Mouse (Mus musculus) heart, embryonic 13.5 days (tissue): Measurements from ENCODE around the gene Mpp6. TPM values are rescaled to one million over a fixed set of nuclear protein-coding genes. Genes with fewer than 3 reads are reported as not detected.

Experiments used
- ATAC-seq: fragments of 200-750 bp; cut with Nextera tagmentation; 2 replicates; pipeline ENCODE4 v1.8.0; 2017; ENCODE audit warnings: moderate TSS enrichment; ENCODE audit not compliant: insufficient number of reproducible peaks, low FRiP score, low TSS enrichment; ENCODE audit errors: extremely low read depth
- H3K27ac ChIP-seq: fragments of 300-500 bp; sonication (generic); replicated peaks from 2 replicates; pipeline ENCODE4 v1.5.1; 2015; ENCODE audit warnings: moderate library complexity, mild to moderate bottlenecking, inconsistent platforms
- H3K27me3 ChIP-seq: fragments of 300-500 bp; sonication (generic); replicated peaks from 2 replicates; pipeline ENCODE4 v1.6.1; 2015; ENCODE audit warnings: mild to moderate bottlenecking, inconsistent platforms
- H3K36me3 ChIP-seq: fragments of 300-500 bp; sonication (generic); 2 replicates; pipeline ENCODE4 v1.6.1; 2015; ENCODE audit warnings: mild to moderate bottlenecking, inconsistent platforms
- H3K4me1 ChIP-seq: fragments of 300-500 bp; sonication (generic); 2 replicates; pipeline ENCODE4 v1.6.1; 2015; ENCODE audit warnings: inconsistent platforms
- H3K4me2 ChIP-seq: fragments of 300-500 bp; sonication (generic); 2 replicates; pipeline ENCODE4 v1.6.1; 2015; ENCODE audit warnings: inconsistent platforms, mild to moderate bottlenecking, moderate library complexity
- H3K4me3 ChIP-seq: fragments of 300-500 bp; sonication (generic); 2 replicates; pipeline ENCODE4 v1.5.1; 2015; ENCODE audit warnings: moderate library complexity, mild to moderate bottlenecking, inconsistent platforms
- H3K9ac ChIP-seq: fragments of 300-500 bp; sonication (generic); 2 replicates; pipeline ENCODE4 v1.6.1; 2015; ENCODE audit warnings: inconsistent platforms, mild to moderate bottlenecking, moderate library complexity
- H3K9me3 ChIP-seq: fragments of 300-500 bp; sonication (generic); 2 replicates; pipeline ENCODE4 v1.6.1; 2016; ENCODE audit warnings: inconsistent platforms
- WGBS: fragments of 180-500 bp; shearing (Covaris S2); methylation state at CpG from one replicate; pipeline ENCODE4 v1.1.7; 2015; ENCODE audit warnings: mixed read lengths; 5-methylcytosine and 5-hydroxymethylcytosine counted together
- polyA plus RNA-seq: library from polyadenylated mRNA; unstranded; fragments of >200 nt; fragmentation: Nextera tagmentation; extraction: Ambion mirVana; gene quantifications from 2 replicates; pipeline ENCODE4 v1.2.1, GENCODE M21; 2015

The Mpp6 gene
- polyA plus RNA-seq, 1 experiment from 2014 or later, result 56.9 TPM

DNA sequence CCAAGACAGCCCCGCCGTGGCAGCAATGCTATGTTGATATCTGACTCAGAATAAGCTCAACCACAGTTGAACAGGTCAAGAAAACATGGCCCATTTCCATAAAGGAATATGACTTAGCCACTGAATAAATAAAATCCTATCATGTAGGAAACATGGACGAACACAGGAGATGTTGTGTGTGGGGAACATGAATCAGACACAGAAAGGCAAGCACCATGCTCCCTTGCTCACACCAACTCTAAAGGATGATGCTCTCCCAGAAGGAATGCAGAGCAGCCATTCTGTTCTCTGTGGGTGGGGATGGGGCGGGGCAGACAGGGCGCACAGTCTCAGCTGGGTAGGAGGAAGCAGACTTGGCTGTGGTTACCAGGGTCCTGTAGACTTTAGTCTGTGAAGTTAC lies 115.2 kb downstream of the Mpp6 start:
- H3K36me3 ChIP-seq, result no peaks in the 10 kb centered on the region
- H3K4me1 ChIP-seq, result peaks cover 9% of the 10 kb centered on the region; the same call in 1 of the 2 replicates
- no peak overlapping the region for H3K4me2 ChIP-seq
- no peak overlapping the region for H3K4me3 ChIP-seq
- no peaks in the 10 kb centered on the region for H3K27me3 ChIP-seq
- 78% methylated on average over 5 of the region's 5 CpGs for WGBS
- no peaks in the 10 kb centered on the region for H3K9me3 ChIP-seq
- no peak overlapping the region for H3K27ac ChIP-seq
- ATAC-seq, result no peak
- no peak overlapping the region for H3K9ac ChIP-seq

DNA sequence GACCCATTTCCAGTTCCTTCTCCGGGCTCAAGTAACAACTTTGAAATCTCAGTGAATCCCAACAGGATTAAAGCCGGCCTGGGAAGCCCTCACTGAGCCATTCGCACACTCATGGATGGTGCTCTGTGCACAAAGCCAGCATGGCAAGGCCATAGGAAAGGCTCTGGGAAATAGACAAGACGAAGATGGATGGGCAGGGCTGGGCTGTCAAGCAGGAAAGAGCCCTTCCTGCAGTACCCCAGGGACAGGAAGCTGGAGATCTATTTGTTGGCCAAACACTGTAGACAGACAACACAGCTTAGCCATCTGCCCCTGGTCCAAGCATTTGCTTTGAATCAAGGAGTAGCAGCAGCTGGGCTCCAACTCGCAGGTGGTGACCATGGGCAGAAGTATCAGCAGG lies 118.1 kb downstream of the Mpp6 start:
- Histone ChIP-seq H3K9me3 (no peaks in the 10 kb centered on the region), H3K4me2 (no peak overlapping the region), H3K27ac (no peak overlapping the region), H3K9ac (no peak overlapping the region), H3K36me3 (no peaks in the 10 kb centered on the region), H3K4me3 (no peak overlapping the region), H3K27me3 (no peaks in the 10 kb centered on the region), H3K4me1 (no peaks in the 10 kb centered on the region)
- 65% methylated on average over 5 of the region's 5 CpGs for WGBS
- ATAC-seq, result no peak

DNA sequence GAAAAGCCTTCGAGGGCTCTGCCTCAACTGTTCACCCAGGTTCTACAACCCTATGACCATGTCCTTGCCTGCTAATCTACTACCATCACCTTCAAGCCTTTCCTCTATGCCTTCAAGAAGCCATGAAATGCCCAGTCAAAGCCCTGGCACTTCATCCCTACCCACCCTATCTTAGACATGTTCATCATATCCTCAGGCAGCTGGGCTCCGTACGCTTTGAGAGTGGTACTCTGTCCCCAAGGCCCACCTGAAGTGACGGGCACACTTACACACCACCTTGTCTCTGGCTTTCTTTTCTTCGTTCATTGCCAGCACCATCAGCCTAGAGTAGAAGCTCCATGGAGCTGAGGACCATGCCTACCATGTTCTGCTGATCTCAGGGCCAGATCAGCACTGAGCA lies 121.2 kb downstream of the Mpp6 start:
- no peaks in the 10 kb centered on the region for H3K36me3 ChIP-seq
- H3K27ac ChIP-seq, result no peak overlapping the region
- H3K27me3 ChIP-seq, result no peaks in the 10 kb centered on the region
- H3K9ac ChIP-seq, result no peak overlapping the region
- no peaks in the 10 kb centered on the region for H3K4me1 ChIP-seq
- WGBS, result 80% methylated on average over 5 of the region's 5 CpGs
- H3K4me2 ChIP-seq, result no peak overlapping the region
- H3K4me3 ChIP-seq, result no peak overlapping the region
- H3K9me3 ChIP-seq, result no peaks in the 10 kb centered on the region
- no peak for ATAC-seq

DNA sequence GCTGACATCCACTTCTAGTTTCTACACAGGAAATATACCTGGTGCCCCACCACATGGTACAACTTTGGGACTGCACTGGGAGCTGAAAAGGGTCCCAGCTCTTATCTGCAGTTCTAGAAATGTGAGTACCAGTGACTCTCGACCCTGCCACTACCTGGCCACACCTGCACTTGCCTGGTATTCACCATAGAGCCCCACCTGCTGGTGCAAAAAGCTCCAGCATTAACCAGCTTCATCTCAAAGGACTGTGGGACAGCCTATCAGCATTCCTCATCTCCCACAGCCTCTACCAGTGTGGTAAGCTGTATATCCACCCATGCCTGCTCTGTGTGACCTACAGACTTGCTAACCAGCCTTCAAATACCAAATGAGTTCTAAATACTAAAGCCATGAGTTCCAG lies 122.9 kb downstream of the Mpp6 start:
- ATAC-seq, result no peak

DNA sequence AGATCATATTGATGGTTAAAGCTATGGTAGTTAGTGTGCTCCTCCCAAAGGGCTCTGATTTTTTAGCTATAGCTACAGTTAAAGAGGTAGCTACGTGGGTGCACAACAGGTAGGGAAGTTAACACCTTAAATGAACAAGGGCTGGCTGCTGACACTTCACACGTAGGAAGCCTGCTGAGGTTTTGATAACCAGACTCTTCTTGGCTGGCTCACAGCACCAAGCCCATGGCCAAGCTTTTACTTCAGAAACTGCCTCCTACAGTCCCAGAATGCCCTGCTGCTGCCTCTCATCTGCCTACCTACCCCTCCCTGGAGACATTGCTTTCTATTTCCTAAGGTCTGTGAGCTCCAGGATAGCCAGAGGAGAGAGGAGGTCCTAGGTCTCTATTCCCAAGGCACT lies 127.9 kb downstream of the Mpp6 start:
- Histone ChIP-seq H3K9me3 (no peaks in the 10 kb centered on the region), H3K4me3 (no peak overlapping the region), H3K27ac (no peak overlapping the region), H3K4me2 (no peak overlapping the region), H3K27me3 (no peaks in the 10 kb centered on the region), H3K4me1 (no peaks in the 10 kb centered on the region), H3K9ac (no peak overlapping the region), H3K36me3 (no peaks in the 10 kb centered on the region)
- no peak for ATAC-seq
- WGBS, result 41% methylated on average over 2 of the region's 2 CpGs

More for the DNA sequence above, 122.9 kb downstream of the Mpp6 start:
- Histone ChIP-seq H3K4me2 (no peak overlapping the region), H3K27ac (no peak overlapping the region), H3K27me3 (no peaks in the 10 kb centered on the region), H3K4me1 (no peaks in the 10 kb centered on the region), H3K9ac (no peak overlapping the region), H3K4me3 (no peak overlapping the region), H3K36me3 (no peaks in the 10 kb centered on the region), H3K9me3 (no peaks in the 10 kb centered on the region)
- 30% methylated on average over 1 of the region's 1 CpGs for WGBS

DNA sequence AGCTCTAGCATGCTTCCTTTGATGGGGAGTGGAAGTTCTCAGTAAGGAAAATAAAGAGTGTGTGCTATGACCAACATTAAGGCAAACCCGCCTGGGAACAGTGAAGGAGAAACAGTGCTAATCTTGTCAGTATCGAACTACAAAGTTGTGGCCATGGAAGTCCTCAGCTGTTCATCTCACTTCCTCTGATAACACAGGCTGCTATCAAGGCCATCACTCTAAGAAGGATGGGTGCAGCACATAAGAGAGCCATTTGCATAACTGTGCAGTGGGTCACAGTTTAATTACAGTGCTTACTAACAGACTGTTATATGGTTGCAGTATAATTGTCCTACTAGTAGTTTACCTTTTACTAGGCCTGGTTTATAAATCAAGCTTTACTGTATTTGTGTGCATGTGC lies 129.9 kb downstream of the Mpp6 start:
- no peak overlapping the region for H3K4me2 ChIP-seq
- H3K27ac ChIP-seq, result no peak overlapping the region
- H3K4me1 ChIP-seq, result no peaks in the 10 kb centered on the region
- no peaks in the 10 kb centered on the region for H3K27me3 ChIP-seq
- H3K4me3 ChIP-seq, result no peak overlapping the region
- 68% methylated on average over 2 of the region's 2 CpGs for WGBS
- ATAC-seq, result no peak
- no peak overlapping the region for H3K9ac ChIP-seq
- H3K9me3 ChIP-seq, result no peaks in the 10 kb centered on the region
- H3K36me3 ChIP-seq, result no peaks in the 10 kb centered on the region

DNA sequence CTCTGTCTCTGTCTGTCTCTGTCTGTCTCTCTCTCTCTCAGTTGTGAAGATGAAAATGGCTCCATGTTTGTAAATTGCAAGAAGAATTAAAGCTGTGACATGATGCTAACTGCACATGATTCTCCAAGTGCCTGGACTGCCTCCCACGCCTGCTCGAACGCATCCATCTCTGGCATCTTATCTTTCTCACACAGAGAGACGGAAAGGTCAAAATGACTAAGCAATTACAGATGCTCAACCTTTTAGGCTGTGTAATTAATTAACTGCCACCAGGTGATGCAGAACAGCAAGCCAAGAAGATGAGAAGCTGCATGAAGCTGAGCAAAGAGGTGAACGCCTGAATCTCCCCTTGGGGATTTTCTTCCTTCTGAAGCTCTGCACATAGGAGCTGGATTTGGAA lies 130.4 kb downstream of the Mpp6 start:
- no peak for ATAC-seq
- 64% methylated on average over 5 of the region's 5 CpGs for WGBS
- Histone ChIP-seq H3K9ac (no peak overlapping the region), H3K4me2 (no peak overlapping the region), H3K27me3 (no peaks in the 10 kb centered on the region), H3K4me3 (no peak overlapping the region), H3K27ac (no peak overlapping the region), H3K9me3 (no peaks in the 10 kb centered on the region), H3K4me1 (no peaks in the 10 kb centered on the region), H3K36me3 (no peaks in the 10 kb centered on the region)

DNA sequence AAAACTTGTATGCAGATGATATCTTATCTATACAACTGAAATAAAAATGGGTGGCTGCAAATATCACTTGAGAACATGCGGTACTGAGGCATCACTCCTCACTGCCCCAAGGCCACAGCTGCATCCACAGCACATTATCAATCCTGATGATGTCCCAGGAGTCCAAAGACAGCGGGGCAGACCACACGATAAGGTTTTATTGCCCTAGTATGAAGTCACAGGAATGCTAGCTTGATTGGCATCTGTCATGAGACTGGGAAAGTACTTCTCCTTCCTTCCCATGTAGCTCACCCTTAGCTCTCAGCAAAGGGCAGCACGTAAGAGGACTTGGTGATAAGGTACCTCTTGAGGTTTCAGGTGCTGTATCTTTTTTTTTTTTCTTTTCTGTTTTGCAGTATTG lies 134.1 kb downstream of the Mpp6 start:
- 63% methylated on average over 4 of the region's 4 CpGs for WGBS
- no peak overlapping the region for H3K4me3 ChIP-seq
- no peaks in the 10 kb centered on the region for H3K9me3 ChIP-seq
- H3K36me3 ChIP-seq, result no peaks in the 10 kb centered on the region
- no peak for ATAC-seq
- no peaks in the 10 kb centered on the region for H3K27me3 ChIP-seq
- H3K9ac ChIP-seq, result no peak overlapping the region
- H3K27ac ChIP-seq, result no peak overlapping the region
- no peak overlapping the region for H3K4me2 ChIP-seq
- no peaks in the 10 kb centered on the region for H3K4me1 ChIP-seq

DNA sequence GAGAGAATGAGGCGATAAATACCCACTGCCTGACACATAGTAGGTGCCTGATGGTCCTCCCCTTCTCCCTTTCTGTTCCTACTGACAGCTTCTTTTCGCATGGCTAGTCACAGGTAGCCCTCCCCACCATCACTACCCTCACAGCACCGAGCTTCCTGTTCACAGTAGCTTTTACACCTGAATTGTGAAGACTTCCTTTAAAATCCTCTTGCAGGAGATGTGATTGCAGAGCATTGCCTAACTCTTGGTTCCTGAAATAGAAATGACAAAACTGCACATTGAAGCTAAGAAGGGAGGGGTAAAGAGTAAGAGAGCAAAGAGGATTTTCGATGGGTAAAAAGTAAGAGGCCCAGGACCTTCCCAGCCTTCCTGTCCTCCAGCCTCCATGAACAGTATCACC lies 134.9 kb downstream of the Mpp6 start:
- H3K9ac ChIP-seq, result no peak overlapping the region
- no peak overlapping the region for H3K4me3 ChIP-seq
- ATAC-seq, result no peak
- no peaks in the 10 kb centered on the region for H3K27me3 ChIP-seq
- no peak overlapping the region for H3K4me2 ChIP-seq
- no peak overlapping the region for H3K27ac ChIP-seq
- no peaks in the 10 kb centered on the region for H3K9me3 ChIP-seq
- WGBS, result 71% methylated on average over 4 of the region's 4 CpGs
- no peaks in the 10 kb centered on the region for H3K4me1 ChIP-seq
- H3K36me3 ChIP-seq, result no peaks in the 10 kb centered on the region

DNA sequence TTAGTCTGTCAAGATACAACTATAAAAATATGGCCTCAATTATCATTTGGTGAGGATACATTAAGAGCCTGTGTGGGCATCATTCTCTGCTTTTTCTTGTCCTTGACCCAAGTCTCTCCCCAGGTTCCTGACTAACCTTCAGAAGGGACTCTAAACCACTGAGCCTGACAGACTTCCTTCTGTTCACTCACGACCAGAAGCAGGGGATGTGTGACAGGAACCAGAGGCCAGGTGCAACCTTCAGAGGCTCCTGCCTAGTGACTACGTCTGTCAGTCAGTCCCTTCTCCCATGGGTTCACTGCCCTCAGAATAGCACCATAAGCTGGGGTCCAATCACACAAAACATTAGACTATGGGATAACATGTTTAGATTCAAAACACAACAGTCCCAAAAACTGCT lies 137.3 kb downstream of the Mpp6 start:
- Histone ChIP-seq H3K27me3 (no peaks in the 10 kb centered on the region), H3K4me2 (no peak overlapping the region), H3K4me1 (no peaks in the 10 kb centered on the region), H3K27ac (no peak overlapping the region), H3K4me3 (no peak overlapping the region), H3K9ac (no peak overlapping the region), H3K36me3 (no peaks in the 10 kb centered on the region), H3K9me3 (no peaks in the 10 kb centered on the region)
- WGBS, result 53% methylated on average over 2 of the region's 2 CpGs
- ATAC-seq, result no peak

DNA sequence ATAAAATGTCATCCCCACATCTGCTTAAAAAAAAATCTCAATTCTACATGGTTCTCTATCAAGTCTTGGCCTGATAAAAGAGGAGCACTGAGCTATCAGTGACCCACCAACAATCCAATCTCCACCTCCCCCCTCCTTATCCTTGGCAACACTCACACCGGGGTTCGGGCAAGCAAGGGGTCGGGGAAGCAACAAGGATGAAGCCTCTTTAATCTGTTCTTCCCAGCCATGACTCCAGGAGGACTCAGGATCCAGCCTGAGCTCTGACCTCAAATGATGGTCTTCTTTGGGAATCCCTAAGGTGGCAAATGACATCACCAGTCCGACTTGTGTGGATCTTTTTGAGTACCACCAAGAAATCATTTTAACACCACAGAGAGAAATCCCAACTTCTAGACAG lies 137.8 kb downstream of the Mpp6 start:
- Histone ChIP-seq H3K9me3 (no peaks in the 10 kb centered on the region), H3K9ac (no peak overlapping the region), H3K36me3 (no peaks in the 10 kb centered on the region), H3K4me1 (no peaks in the 10 kb centered on the region), H3K27me3 (no peaks in the 10 kb centered on the region), H3K27ac (no peak overlapping the region), H3K4me2 (no peak overlapping the region), H3K4me3 (no peak overlapping the region)
- 65% methylated on average over 4 of the region's 4 CpGs for WGBS
- no peak for ATAC-seq
